Mouse (Mus musculus): ENCODE measurements around the gene Pex11g.

Gene Pex11g

DNA sequence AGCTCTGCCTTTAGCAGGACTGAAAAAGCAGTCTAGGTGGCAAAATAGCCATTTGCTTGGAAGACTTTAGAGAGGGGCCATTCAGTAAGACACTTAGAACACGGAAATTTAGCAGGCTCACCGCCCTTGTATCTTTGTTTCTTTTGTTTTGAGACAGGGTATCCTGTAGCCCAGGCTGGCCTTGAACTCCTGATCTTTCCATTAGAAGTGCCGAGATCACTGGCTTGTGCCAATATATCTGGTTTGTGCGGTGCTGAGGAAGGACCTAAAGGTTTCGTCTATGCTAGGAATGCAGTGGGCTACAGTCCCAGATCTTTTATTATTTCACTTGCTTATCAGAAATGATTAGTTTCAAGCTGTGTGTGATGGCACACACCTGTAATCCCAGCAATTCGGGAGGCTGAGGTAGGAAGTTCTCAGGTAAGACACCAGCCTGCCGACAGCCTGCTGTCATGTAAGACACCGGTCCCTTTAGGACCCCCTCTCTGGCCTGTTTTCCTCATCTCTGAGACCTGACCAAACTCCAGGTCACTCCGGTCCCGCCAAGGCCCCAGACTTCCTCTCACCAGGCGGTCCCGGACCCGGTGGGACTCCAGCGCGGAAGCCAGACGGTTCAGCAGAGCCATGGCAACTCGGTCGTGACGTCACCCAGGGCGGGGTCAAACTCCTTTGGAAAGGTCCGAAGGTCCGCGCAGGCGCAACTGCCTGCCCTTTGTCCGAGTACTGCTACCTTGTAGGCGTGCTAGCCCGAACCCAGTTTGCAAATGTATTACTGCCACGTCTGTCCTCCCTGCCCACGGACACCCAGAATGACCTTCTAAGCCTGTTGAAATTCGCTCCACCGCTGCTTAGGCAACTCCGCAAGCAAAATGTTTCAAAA, at the start of gene Pex11g:
Gene Pex11g (minus strand): TSS at position 675 of the 880 bp plus-strand sequence.
- in situ Hi-C loops (cut with MboI, MseI), result no loop called here

DNA sequence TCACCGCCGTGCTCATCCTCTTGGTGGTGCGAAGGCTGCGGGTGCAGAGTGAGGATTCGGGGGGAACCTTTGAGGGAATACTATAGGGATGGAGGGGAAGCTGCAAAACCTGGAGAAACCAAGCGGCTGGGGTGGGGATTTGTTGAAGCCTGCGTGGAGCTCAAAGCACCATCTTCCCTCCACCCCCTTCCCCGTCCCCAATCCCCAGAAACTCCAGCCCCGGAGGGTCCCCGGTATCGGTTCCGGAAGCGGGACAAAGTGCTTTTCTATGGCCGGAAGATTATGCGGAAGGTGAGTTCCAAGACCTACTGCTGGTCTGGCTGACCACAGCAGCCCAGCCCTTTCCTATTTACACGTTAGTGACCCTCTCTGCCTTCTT, 49.6 kb upstream of the Pex11g start:
- in situ Hi-C loops (cut with MboI, MseI), result no loop called here

DNA sequence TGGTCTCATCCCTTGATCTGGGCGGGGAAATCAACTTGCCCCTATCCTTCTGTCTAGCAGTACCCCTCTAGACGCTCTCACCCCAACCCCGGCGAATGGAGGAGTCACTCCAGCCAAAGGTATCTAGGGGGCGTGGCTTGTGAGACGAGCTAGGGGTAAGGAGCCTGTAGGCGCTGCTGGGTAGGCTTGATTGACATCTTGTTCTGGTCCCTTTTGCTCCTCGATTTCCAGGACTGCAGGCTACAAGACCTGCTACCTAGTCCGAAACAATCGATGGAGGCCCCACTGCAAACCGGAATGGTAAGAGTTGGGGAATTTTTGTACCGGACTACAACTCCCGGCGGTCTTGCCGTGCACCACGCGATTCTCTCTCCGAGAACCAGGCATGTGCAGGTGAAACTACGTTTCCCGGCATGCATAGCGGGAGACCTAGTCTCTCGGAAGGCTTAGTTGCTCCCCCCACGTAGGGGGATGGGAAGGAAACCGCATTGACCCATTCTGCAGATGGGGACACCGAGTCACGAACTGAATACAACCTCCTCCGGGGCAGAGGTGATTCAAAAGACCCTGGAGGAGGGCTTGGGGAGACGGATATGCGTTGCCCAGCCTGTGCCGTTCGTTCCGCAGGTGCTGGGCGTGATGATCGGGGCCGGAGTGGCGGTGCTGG, 49.1 kb upstream of the Pex11g start:
- in situ Hi-C loops (cut with MboI, MseI), result no loop called here

DNA sequence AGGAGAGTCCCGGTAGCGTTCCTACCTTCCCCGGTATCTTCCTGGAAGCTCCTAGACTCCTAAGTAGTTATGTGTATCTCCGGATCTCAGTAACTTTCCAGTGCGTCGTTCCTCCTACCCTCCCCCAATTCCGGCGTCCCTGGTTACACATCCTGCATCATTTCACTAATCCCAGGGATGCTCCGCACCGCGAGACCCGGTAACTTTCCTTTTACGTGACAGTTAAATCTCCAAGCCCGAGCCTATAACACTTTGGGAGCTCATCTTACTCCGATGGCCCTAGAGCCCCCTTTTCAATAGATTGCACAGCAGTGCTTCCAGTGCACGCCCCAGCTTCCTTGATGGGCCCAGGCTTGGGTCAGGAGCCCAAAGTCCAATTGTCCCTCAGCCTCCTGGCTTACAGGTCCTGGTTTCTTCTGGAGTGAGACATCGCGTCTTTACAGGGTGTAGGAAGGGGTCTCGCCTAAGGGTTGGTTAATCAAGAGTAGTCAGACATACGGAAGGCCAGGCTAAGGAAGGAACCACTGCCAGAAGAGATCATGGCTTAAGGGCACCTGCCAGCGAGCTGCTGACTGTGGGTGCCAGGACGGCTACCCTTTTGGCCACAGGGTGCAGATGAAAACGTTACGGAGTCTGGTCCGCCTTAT, 48.4 kb upstream of the Pex11g start:
- in situ Hi-C loops (cut with MboI, MseI), result no loop called here

DNA sequence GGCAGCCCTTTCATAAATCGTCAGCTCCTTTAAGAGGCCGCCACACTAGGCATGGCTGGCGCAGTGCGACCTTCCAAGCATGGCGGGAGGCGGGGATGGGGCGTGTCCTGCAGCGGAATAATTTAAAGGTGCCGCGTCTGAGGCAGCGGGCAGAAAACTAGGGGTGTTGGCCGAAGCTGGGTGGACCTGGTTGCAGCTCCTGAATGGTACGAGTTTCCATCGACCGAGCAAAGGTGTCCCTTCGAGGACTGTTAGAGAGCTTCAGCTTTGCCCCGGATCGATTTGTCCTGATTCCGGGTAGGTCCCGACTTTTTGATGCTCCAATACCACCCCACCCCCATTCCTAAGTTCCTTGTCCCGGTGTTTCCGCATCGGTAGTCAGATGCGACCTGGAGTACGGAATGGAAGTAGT, 47.8 kb upstream of the Pex11g start, which contains the start of gene Pnpla6:
Gene Pnpla6 (plus strand): TSS at position 125 of the 412 bp plus-strand sequence.
- in situ Hi-C loops (cut with MboI, MseI), result no loop called here

DNA sequence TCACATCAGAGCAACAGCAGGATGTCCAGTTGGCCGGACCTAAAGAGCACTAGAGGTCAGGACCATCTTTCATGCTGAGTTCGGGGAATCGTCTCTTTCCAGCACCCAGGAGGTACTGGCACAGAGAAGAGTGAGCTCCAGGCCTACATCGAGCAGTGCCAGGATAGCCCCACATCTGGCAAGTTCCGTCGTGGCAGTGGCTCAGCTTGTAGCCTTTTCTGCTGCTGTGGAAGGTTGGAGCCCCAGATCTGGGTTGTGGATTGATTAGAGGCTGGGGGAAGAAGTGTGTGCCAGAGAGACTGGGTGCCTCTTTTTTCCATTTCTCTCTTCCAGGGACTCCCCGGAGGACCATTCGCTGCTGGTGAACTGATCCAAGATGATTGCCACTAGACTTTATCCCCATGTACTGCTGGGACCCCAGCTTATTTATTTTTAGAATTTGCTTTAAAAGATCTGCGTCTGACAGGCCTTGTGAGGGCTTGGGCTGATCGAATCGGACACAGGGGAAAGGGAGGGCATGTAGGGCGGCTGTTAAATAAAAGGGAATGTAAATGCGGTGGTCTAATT, 47.3 kb upstream of the Pex11g start:
- in situ Hi-C loops (cut with MboI, MseI), result no loop called here

DNA sequence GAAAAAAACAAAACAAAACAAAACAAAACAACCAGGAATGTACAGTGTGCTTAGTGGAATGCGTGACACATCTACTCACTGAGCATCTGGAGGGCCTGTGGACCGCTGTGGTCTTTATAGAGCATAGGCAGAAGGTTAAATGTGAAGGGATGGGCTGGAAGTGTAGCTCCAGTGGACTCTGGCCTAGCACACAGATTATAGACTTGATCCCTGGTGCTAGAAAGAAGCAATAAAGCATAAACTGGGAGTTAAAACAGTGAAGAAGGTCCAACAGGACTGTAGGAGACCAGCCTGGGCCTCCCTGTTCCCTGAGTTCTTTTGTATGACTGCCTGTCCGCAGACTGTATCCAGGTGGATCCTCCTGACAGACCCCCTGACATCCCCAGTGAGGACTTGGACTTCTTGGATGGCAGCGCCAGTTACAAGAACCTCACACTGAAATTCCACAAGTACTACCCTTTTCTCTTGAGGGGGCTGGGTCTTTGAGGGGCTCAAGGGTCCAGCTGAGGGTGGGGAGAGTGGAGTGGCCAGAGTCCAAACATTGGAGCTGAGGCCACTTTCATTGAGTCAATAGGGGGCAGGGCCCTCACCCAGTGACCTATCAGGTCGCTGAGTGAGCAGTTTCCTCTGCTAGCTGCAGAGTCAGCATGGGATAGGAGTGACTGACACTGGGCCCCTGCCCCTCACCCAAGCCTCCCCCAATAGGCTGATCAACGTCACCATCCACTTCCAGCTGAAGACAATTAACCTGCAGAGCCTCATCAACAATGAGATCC, 40.7 kb upstream of the Pex11g start:
- in situ Hi-C loops (cut with MboI, MseI), result no loop called here

DNA sequence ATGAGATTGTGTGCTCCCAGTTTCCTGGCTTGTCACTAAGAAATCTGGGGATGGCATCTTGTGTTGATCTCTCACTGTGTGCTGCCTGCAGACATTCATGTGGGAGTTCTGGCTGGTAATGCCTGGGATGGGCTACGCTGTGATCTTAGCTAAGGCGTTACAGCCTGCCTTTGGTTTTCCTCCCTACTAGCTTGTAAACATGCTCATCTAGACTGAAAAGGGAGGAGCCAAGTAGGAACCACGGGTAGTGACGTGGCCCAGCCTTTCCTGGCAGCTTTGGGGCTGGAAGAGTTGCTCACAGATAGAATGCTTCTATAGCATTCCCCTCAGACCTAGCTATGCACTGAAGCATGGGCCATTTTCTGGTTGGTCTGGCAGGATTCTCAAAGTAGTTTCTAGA, 34.7 kb upstream of the Pex11g start:
- in situ Hi-C loops (cut with MboI, MseI), result no loop called here

DNA sequence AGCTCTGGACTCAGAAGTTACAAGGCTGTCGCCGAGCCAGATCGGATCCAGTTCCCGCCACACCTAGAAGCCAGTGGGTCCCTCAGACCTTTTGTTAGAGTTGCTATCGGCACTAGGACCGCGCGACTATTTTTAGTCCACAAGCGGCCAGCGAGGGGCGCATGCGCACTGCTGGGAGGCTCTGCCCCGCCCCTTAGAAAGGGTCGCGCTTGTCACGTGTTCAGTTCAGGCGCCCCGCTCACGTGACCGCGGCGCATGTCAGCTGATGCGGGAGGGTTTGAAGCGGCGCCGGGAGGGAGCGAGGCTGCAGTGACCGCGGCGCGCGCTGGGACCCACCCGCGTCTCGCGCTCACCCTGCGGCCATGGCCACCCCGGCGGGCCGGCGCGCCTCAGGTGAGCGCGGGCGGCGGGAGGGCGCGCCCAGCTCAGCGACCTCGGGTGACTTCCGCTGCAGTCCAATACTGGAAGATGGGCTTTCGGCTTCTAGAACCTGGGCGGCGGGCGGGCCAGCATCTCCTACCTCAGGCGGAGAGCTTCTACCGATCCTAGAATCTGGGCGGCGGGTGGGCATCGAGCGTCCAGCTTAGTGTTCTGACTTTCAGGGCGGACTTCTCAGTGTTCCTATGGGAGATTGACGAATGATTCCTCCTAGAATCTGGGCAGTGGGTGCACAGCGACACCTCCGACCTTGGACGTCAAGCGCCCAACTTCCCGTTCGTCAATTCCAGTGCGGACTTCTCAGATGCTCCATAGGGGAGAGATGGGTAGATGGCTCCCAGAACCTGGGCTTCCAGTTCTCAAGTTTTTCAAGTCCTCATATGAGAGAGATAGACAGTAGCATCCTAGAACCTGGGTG, 33.0 kb upstream of the Pex11g start, which contains the start of gene Mcoln1:
Gene Mcoln1 (plus strand): TSS at position 223 of the 856 bp plus-strand sequence.
- in situ Hi-C loops (cut with MboI, MseI), result no loop called here

DNA sequence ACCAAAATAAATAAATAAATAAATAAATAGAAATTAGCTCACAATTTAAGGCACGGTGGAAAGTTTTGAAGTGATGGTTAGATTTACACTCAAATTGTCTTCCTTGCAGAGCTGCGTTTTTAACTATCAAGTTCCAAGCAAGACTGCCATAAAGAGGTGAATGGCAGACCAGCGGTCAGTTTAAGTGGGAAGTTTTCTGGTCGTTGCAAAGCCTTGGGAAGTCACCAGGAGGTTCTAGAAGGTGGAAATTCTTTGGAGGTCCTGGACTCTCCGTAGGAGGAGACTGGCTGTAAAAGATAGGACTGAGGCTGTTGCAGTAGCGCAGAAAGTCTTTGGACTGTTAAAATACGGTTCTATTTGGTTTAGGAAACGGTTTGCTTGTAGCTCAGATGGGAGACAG, 32.3 kb upstream of the Pex11g start:
- in situ Hi-C loops (cut with MboI, MseI), result loop anchor here (10.0 to 25.0 kb wide), 2 partner anchors 755 to 1113 kb away; partner anchors contain the start of genes Ctxn1, Snapc2 and Zfp958

DNA sequence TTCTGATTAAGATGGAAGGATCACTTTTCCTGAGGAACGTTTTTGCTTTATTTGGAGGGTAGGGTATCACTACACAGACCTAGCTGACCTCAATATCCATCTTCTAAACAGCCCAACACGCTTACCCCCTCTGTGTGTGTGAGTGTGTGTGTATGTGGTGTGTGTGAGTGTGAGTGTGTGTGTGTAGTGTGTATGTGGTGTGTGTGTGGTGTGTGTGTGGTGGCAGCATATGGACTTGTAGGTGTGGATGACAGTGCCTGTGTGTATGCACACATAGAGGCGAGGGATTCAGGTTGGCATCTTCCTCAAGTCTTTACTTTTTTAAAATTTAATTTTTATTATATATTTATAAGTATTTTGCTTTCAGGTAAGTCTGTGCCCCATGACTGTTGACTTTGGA, 31.1 kb upstream of the Pex11g start:
- in situ Hi-C loops (cut with MboI, MseI), result loop anchor here (10.0 to 25.0 kb wide), 2 partner anchors 756 to 1114 kb away; partner anchors contain the start of genes Ctxn1, Snapc2 and Zfp958

DNA sequence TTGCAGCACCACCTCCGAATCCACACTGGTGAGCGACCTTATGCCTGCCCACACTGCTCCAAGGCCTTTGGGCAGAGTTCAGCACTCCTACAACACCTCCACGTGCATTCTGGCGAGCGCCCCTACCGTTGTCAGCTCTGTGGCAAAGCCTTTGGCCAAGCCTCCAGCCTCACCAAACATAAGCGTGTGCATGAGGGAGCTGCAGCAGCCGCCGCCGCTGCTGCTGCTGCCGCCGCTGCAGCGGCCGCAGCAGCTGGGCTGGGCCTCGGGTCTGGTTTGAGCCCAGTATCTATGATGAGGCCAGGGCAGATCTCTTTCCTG, 28.9 kb upstream of the Pex11g start:
- in situ Hi-C loops (cut with MboI, MseI), result loop anchor here (10.0 to 25.0 kb wide), 2 partner anchors 758 to 1116 kb away; partner anchors contain the start of genes Ctxn1, Snapc2 and Zfp958

DNA sequence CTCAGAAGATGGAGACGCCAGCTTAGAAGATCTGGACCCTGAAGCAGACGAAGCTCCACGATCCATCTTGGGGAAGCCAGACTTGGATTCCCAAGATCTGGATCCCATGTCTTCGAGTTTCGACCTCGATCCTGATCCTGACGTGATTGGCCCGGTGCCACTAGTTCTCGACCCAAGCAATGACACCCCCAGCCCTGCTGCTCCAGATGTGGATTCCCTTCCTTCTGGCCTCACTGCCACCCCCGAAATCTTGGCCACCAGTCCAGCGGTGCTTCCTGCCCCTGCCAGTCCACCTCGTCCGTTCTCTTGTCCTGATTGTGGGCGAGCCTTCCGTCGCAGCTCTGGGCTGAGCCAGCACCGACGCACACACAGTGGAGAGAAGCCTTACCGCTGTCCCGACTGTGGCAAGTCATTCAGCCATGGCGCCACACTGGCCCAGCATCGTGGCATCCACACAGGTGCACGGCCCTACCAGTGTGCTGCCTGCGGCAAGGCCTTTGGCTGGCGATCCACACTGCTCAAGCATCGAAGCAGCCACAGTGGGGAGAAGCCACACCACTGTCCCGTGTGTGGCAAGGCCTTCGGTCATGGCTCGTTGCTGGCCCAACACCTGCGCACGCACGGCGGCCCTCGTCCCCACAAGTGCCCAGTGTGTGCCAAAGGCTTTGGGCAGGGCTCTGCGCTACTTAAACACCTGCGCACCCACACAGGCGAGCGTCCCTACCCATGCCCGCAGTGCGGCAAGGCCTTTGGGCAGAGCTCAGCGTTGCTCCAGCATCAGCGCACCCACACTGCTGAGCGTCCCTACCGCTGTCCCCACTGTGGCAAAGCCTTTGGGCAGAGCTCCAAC, 28.3 kb upstream of the Pex11g start:
- in situ Hi-C loops (cut with MboI, MseI), result loop anchor here (10.0 to 25.0 kb wide), 2 partner anchors 759 to 1116 kb away; partner anchors contain the start of genes Ctxn1, Snapc2 and Zfp958

DNA sequence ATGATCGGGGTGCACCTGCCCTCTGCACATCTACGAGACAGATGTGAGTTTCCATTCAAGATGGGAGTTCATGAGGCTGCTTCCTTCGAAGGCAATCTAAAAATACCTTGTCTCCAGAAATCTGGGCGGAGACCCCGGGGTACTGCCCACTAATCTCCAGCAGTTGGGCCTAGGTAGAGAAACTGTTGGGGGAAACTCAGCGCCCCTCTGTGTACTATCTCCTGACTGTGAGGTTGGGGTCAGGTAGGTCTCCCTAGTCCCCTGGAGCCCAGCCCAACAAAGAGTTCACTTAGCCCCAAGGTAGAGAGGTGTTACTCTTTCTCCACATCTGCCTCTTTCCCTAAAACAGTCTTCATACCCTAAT, 26.3 kb upstream of the Pex11g start:
- in situ Hi-C loops (cut with MboI, MseI), result loop anchor here (10.0 to 25.0 kb wide), 2 partner anchors 761 to 1118 kb away; partner anchors contain the start of genes Ctxn1, Snapc2 and Zfp958

DNA sequence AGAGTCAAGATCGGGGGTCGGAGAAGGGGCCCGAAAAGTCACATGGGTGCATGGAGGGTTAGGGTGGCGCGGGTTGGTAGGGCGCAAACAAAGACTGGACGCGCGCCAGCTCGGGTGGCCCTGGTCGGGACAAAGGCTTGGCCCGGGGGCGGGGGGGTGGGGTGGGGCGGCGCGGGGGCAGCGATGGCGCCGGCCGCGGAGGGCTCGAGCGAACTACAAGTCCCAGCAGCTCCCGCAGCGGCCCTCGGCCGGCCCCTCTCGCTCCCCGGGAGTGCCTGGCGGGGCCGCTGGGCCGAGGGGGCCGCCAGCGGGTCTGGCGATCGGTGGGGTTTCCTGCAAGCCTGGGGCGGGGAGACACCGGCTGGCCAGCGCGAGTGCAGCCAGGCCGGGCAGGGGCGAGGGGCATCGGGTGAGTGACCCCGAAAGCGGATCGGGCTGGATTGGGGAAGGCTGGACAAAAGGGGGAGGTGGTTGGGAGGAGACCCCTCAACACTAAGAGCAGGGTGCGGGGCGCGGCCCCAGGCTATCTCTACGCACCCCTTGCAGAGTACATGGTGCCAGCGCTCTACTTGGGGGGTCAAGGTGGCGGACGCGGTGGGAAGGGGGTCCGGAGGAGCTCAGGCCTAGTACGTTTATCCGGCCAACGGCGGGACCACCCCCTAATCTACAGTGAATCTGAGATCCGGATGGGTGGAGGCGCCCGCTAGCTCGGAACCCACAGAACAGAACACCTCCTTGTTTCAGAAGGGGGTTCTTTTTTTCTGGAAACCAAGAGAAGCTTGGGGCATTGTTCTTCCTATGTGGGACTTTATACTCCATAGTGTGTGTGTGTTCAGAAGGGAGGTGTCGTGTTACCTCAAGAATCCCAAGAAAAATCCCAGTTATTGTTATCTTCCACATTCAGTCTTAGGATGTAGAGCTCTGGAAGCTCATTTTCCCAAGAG, 25.7 kb upstream of the Pex11g start, which contains the start of gene Zfp358:
Gene Zfp358 (plus strand): TSS at position 238 of the 944 bp plus-strand sequence.
- in situ Hi-C loops (cut with MboI, MseI), result loop anchor here (10.0 to 25.0 kb wide), 2 partner anchors 762 to 1119 kb away; partner anchors contain the start of genes Ctxn1, Snapc2 and Zfp958

DNA sequence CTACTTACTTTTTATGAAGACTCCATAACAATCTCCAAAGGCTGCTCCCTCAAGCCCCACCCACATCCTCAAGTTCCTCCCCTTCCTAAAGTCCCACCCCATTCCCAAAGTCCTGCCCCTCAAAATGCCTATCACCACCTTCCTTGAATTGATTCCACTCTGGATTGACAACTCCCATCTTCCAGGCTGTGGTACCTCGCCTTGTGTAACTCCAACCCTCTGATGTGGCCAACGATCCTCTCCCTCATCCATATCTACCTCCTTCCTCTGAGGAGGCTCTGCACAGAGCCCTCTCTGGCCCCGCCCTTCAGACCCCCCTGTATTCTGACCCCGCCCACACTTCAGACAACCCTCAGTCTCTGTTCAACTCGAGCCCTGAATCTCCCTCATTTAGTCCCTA, 17.7 kb upstream of the Pex11g start:
- in situ Hi-C loops (cut with MboI, MseI), result loop anchor here (25.0 kb wide), 1 partner anchor 1127 kb away; the partner anchor contains the start of gene Zfp958

DNA sequence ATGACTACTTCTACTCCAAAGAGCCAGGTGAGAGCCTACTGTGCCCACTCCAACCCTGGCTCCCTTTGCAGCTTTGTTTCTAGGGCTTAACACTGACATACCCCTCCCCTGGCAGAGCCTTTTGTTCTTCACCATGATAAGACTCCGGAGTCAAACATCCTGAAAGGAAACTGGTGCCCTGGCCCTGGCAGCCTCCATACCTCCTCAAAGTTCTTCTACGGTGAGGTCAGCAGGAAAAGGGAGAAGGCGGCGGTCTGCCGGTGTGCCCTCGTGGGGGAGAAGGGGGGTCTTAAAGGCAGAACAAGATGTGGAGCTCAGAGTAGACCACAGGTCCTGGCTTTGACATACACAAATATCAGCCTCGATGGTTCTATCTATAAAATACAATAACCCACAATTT, 16.1 kb upstream of the Pex11g start:
- in situ Hi-C loops (cut with MboI, MseI), result loop anchor here (25.0 kb wide), 1 partner anchor 1129 kb away; the partner anchor contains the start of gene Zfp958

All from regulatory T cell (primary cell).